Mouse (Mus musculus) bone marrow macrophage, adult 2 months (primary cell): Measurements from ENCODE around the gene Sec11a.

Experiments used
- CTCF ChIP-seq: IDR thresholded peaks from 2 replicates; pipeline ENCODE4 v1.5.1; 2012; ENCODE audit warnings: low read depth, mild to moderate bottlenecking, low read length, moderate library complexity
- POLR2A ChIP-seq: IDR thresholded peaks from 2 replicates; pipeline ENCODE4 v1.6.1; 2012; ENCODE audit warnings: mild to moderate bottlenecking, low read depth, low read length, borderline replicate concordance

DNA sequence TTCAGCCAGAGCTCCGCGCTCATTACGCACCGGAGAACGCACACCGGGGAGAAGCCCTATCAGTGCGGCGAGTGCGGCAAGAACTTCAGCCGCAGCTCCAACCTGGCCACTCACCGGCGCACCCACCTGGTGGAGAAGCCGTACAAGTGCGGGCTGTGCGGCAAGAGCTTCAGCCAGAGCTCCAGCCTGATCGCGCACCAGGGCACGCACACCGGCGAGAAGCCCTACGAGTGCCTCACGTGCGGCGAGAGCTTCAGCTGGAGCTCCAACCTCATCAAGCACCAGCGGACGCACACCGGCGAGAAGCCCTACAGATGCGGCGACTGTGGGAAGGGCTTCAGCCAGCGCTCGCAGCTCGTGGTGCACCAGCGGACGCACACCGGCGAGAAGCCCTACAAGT, 71.9 kb downstream of the Sec11a start:
- TF ChIP-seq CTCF (no peak), POLR2A (no peak)
